Mouse (Mus musculus): ENCODE measurements around the gene Grb10.

DNA sequence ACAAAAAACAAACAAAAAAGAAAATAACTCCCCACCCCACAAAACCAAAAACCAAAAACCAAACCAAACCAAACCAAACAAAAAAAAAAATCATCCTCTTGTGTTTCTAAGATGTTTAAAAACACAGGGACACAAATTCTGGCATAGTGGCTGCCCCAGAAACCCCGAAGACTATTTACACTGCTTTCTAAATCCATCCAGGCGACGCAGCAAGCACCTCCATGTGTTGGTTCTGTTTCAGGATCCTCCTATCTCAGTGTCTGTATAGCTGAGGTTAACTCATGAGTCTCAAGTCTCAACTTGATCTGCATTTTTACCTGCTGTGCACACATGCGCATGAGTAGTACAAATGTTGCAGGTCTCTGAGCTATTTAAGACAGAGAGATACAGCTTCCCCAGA is 1.9 kb upstream of the Grb10 start:
- no peak for TF ChIP-seq CTCF (conservative IDR thresholded peaks at IDR 0.05; ENCODE audit: insufficient read depth, insufficient read length, low read depth, low read length)
- TF ChIP-seq POLR2A (IDR thresholded peaks at IDR 0.05; ENCODE audit: low read depth, low read length): no peak

All from kidney, adult 2 months (tissue).